Mouse (Mus musculus) limb, embryonic 14.5 days (tissue): ENCODE results near the gene Paqr7. TPM values are rescaled to one million over a fixed set of nuclear protein-coding genes. Genes with fewer than 3 reads are reported as not detected.

Experiments used
- ATAC-seq: fragments of 200-750 bp; cut with Nextera tagmentation; 2 replicates; pipeline ENCODE4 v1.8.0; 2017; ENCODE audit warnings: low read depth, moderate number of reproducible peaks, moderate TSS enrichment; ENCODE audit not compliant: low FRiP score
- DNase-seq: peaks from one replicate; pipeline ENCODE4 v3.0.0-alpha.2; 2015; ENCODE audit warnings: low spot score
- H3K27ac ChIP-seq: fragments of 300-500 bp; sonication (generic); replicated peaks from 2 replicates; pipeline ENCODE4 v1.5.1; 2014; ENCODE audit warnings: low read depth, mild to moderate bottlenecking, low read length, moderate library complexity, mixed read lengths
- H3K27me3 ChIP-seq: fragments of 300-500 bp; sonication (generic); 2 replicates; pipeline ENCODE4 v1.6.1; 2014; ENCODE audit warnings: low read length, mixed read lengths; ENCODE audit not compliant: control insufficient read depth, insufficient read depth
- H3K36me3 ChIP-seq: fragments of 300-500 bp; sonication (generic); 2 replicates; pipeline ENCODE4 v1.6.1; 2014; ENCODE audit warnings: mild to moderate bottlenecking, low read length, moderate library complexity, mixed read lengths; ENCODE audit not compliant: control insufficient read depth, insufficient read depth
- H3K4me1 ChIP-seq: fragments of 300-500 bp; sonication (generic); 2 replicates; pipeline ENCODE4 v1.6.1; 2014; ENCODE audit warnings: antibody characterized with exemption, low read length, mixed read lengths; ENCODE audit not compliant: control insufficient read depth, insufficient read depth
- H3K4me2 ChIP-seq: fragments of 300-500 bp; sonication (generic); replicated peaks from 2 replicates; pipeline ENCODE4 v1.6.1; 2014; ENCODE audit warnings: low read depth, mild to moderate bottlenecking, low read length, moderate library complexity; ENCODE audit not compliant: severe bottlenecking
- H3K4me3 ChIP-seq: fragments of 300-500 bp; sonication (generic); replicated peaks from 2 replicates; pipeline ENCODE4 v1.5.1; 2014; ENCODE audit warnings: low read length
- H3K9ac ChIP-seq: fragments of 300-500 bp; sonication (generic); 2 replicates; pipeline ENCODE4 v1.6.1; 2014; ENCODE audit warnings: mild to moderate bottlenecking, low read depth, low read length, moderate library complexity; ENCODE audit not compliant: severe bottlenecking
- H3K9me3 ChIP-seq: fragments of 300-500 bp; sonication (generic); 2 replicates; pipeline ENCODE4 v1.6.1; 2016; ENCODE audit warnings: low read length; ENCODE audit not compliant: control insufficient read depth
- POLR2A ChIP-seq: fragments of 200-500 bp; IDR thresholded peaks from 2 replicates; pipeline ENCODE4 v1.8.0; 2012; ENCODE audit warnings: inconsistent platforms, mild to moderate bottlenecking, moderate library complexity, borderline replicate concordance; ENCODE audit not compliant: insufficient read depth, insufficient read length; ENCODE audit errors: extremely low read depth
- WGBS: fragments of 180-500 bp; shearing (Covaris S2); extraction: QIAGEN DNeasy Blood & Tissue Kit; methylation state at CpG from one replicate; pipeline ENCODE4 v1.1.7; 2014; 5-methylcytosine and 5-hydroxymethylcytosine counted together
- polyA plus RNA-seq, 2 experiments: library from polyadenylated mRNA; depleted of rRNA in 1 of 2; stranded (reverse) in 1 of 2; unstranded in 1 of 2; fragments of >200 nt; fragmentation: Nextera tagmentation in 1 of 2; extraction: Ambion mirVana in 1 of 2; gene quantifications; 2 replicates each; pipeline versions ENCODE4 v1.2.1 to v1.2.3; 2012 to 2014

Gene Paqr7
- polyA plus RNA-seq, 2 experiments: 2.9 to 5.9 TPM

DNA sequence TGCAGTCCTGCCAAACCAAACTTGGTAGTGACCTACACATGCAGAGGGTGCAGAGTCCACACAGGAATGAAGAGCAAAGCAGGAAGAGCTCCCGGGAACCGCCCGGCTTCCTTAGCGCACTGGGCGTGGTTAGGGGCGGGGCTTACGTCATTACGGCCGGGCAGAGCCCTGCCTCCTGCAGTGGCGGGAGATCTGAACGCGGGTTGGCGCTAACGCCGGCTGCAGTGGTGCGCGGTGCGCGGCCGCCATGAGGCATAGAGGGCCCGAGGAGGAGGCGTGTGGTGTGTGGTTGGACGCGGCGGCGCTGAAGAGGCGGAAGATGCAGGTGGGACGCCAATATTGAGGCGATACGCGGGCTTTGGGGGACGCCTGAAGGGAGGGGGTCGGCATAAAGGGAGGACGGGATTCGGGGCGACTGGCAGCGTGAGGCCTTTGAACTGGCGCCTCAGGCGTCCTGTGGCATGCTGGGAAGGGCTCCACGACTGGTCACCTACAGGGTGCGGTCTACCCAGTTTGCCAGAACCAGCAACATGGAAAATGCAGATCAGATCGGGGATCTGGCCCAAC lies 14.4 kb downstream of the Paqr7 start, which contains the start of gene Aunip:
Aunip (plus strand) TSS at position 155 of the 567 bp plus-strand sequence.
- WGBS: under 1% methylated on average over 42 of the region's 42 CpGs
- no peak within 1 kb of the TSS for H3K27ac ChIP-seq

GRCm38 (mm10) chr4:134511730-134512129 lies 15.2 kb downstream of the Paqr7 start:
- Histone ChIP-seq H3K4me3 (peak overlapping the region; percentile 58), H3K27me3 (no peaks in the 10 kb centered on the region), H3K36me3 (no peaks in the 10 kb centered on the region), H3K4me2 (peak overlapping the region; percentile 90), H3K9ac (no peak overlapping the region), H3K27ac (no peak overlapping the region), H3K4me1 (no peaks in the 10 kb centered on the region), H3K9me3 (no peaks in the 10 kb centered on the region)
- WGBS: 72% methylated on average over 6 of the region's 6 CpGs
- no peak for DNase-seq
- no peak for TF ChIP-seq POLR2A
- no peak for ATAC-seq

More for the DNA sequence above, 14.4 kb downstream of the Paqr7 start, which contains the start of gene Aunip:
- Histone ChIP-seq H3K9me3 (no peaks in the 10 kb centered on the region), H3K4me1 (no peaks in the 10 kb centered on the region), H3K4me3 (peak within 1 kb of the TSS; percentile 58), H3K36me3 (no peaks in the 10 kb centered on the region), H3K4me2 (peak within 1 kb of the TSS; percentile 90), H3K27me3 (no peaks in the 10 kb centered on the region), H3K9ac (peak within 1 kb of the TSS; percentile 59)
- peak; percentile 95 for ATAC-seq
- TF ChIP-seq POLR2A: 0 out of 2 replicates have a peak, but pooled peaks have one; percentile 67
- peak; percentile 97 for DNase-seq

DNA sequence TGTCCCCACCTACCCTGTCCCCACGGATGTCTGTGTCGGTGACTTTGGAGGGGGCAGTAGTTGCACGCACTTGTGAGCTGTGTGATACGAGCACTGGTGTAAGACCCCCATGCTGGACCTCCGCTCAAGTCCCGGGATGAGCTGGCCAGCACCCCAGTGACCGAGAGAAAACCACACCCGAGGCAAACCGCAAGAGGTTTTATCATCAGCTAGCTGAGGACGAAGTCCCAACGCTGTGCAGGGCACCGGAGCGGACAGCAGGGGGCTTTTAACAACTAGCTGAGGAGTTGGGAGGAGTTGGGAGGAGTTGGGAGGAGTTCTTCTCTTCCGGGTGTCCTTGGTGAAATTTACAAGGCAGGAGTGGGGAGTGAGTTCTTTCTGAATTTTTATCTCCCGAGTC lies 16.3 kb downstream of the Paqr7 start:
- no peak for TF ChIP-seq POLR2A
- H3K4me3 ChIP-seq: 0 out of 2 replicates have a peak overlapping the region, but pooled peaks have one; percentile 4
- H3K27me3 ChIP-seq: no peaks in the 10 kb centered on the region
- WGBS: 19% methylated on average over 14 of the region's 15 CpGs
- no peaks in the 10 kb centered on the region for H3K4me1 ChIP-seq
- ATAC-seq (no peak), DNase-seq (peak; percentile 63)
- H3K27ac ChIP-seq: no peak overlapping the region
- H3K4me2 ChIP-seq: peak overlapping the region; percentile 27; the same call in 1 of the 2 replicates
- H3K36me3 ChIP-seq: no peaks in the 10 kb centered on the region
- no peak overlapping the region for H3K9ac ChIP-seq
- H3K9me3 ChIP-seq: no peaks in the 10 kb centered on the region

GRCm38 (mm10) chr4:134514309-134514930 lies 17.9 kb downstream of the Paqr7 start:
- no peak overlapping the region for H3K9ac ChIP-seq

DNA sequence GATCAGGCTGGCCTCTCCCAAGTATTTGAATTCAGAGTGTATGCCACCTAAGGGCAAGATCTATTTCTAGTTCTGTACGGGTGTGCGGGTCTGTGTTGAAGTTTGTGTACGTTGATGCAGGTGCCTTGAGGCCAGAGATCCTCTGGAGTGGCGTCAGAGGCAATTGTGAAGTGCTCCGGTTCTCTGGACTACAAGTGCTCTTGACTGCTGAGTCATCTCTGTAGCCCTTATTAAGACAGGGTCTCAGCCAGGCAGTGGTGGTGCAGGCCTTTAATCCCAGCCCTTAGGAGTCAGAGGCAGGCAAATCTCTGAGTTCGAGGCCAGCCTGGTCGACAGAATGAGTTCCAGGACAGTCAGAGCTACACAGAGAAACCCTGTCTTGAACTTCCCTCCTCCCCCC lies 19.1 kb downstream of the Paqr7 start:
- ATAC-seq (no peak), DNase-seq (no peak)
- WGBS: 76% methylated on average over 7 of the region's 7 CpGs
- H3K4me1 ChIP-seq: no peaks in the 10 kb centered on the region
- H3K9me3 ChIP-seq: no peaks in the 10 kb centered on the region
- H3K4me3 ChIP-seq: no peak overlapping the region
- no peak overlapping the region for H3K9ac ChIP-seq
- no peak overlapping the region for H3K4me2 ChIP-seq
- H3K36me3 ChIP-seq: no peaks in the 10 kb centered on the region
- TF ChIP-seq POLR2A: no peak
- no peaks in the 10 kb centered on the region for H3K27me3 ChIP-seq
- H3K27ac ChIP-seq: no peak overlapping the region

More at GRCm38 (mm10) chr4:134514309-134514930, 17.9 kb downstream of the Paqr7 start:
- H3K9me3 ChIP-seq: no peaks in the 10 kb centered on the region
- no peak overlapping the region for H3K4me2 ChIP-seq
- H3K27ac ChIP-seq: no peak overlapping the region
- no peak for ATAC-seq
- H3K36me3 ChIP-seq: no peaks in the 10 kb centered on the region
- no peaks in the 10 kb centered on the region for H3K4me1 ChIP-seq
- TF ChIP-seq POLR2A: no peak
- no peak for DNase-seq
- no peak overlapping the region for H3K4me3 ChIP-seq
- no peaks in the 10 kb centered on the region for H3K27me3 ChIP-seq
- WGBS: 88% methylated on average over 11 of the region's 11 CpGs
